Mouse (Mus musculus): ENCODE measurements around the gene Plxdc1. TPM values are rescaled to one million over a fixed set of nuclear protein-coding genes. Genes with fewer than 3 reads are reported as not detected.

Plxdc1 gene
- total and polyA plus RNA-seq, 3 experiments: 0.03 to 0.11 TPM; not detected in 1

DNA sequence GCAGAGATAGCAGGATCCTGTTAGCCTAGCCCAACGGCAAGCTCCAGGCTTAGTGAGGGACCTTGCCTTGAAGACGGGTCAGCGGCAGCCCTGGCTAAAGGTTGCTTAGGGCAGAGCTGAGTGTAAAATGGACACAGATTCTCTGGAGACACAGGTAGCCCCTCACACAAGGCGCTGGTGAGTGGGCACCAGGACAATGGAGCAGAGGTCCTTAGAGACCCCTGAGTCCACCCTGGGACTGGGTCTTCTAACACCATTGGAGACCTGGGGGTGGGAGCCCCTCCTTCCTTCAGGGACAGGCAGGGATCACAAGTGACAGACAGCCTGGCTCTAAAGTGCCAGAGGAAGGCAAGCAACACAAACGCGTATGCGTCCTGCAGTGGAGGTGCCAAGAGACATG lies 15.5 kb downstream of the Plxdc1 start:
- Histone ChIP-seq H3K4me3 (ENCODE audit: low read depth, low read length) (no peak overlapping the region), H3K9me3 (replicated peaks) (no peaks in the 10 kb centered on the region), H3K4me1 (ENCODE audit: insufficient read depth, low read depth, low read length) (peaks cover 5% of the 10 kb centered on the region; the same call in 1 of the 2 replicates), H3K36me3 (replicated peaks) (peaks cover 38% of the 10 kb centered on the region), H3K27me3 (ENCODE audit: insufficient read depth, low read length) (peaks cover 30% of the 10 kb centered on the region; the same call in 1 of the 2 replicates)
- ATAC-seq (ENCODE audit: extremely low read depth, insufficient number of reproducible peaks, low FRiP score, poor library complexity, severe bottlenecking) (no peak), DNase-seq (ENCODE audit: low spot score) (no peak)
- TF ChIP-seq POLR2AphosphoS5 (IDR thresholded peaks at IDR 0.05; ENCODE audit: insufficient replicate concordance, low read depth, low read length): no peak
- no peak for TF ChIP-seq TAL1 (conservative IDR thresholded peaks at IDR 0.05; ENCODE audit: low read depth, low read length)
- no peak for TF ChIP-seq CTCF (IDR thresholded peaks at IDR 0.05; ENCODE audit: low read depth, low read length)
- no peak for TF ChIP-seq GATA2 (IDR thresholded peaks at IDR 0.05; ENCODE audit: borderline replicate concordance, low read depth, low read length)
- TF ChIP-seq GATA1 (IDR thresholded peaks at IDR 0.05; ENCODE audit: borderline replicate concordance, low read length): no peak

GRCm38 (mm10) chr11:97968385-97968784 lies 17.9 kb downstream of the Plxdc1 start:
- H3K4me3 ChIP-seq (ENCODE audit: low read depth, low read length): no peak overlapping the region
- H3K4me1 ChIP-seq (ENCODE audit: insufficient read depth, low read depth, low read length): peaks cover 5% of the 10 kb centered on the region; the same call in 1 of the 2 replicates
- H3K36me3 ChIP-seq (replicated peaks): peaks cover 23% of the 10 kb centered on the region
- H3K27me3 ChIP-seq (ENCODE audit: insufficient read depth, low read length): peaks cover 37% of the 10 kb centered on the region; the same call in 1 of the 2 replicates
- DNase-seq (ENCODE audit: low spot score) (no peak), ATAC-seq (ENCODE audit: extremely low read depth, insufficient number of reproducible peaks, low FRiP score, poor library complexity, severe bottlenecking) (no peak)
- H3K9me3 ChIP-seq (replicated peaks): no peaks in the 10 kb centered on the region
- no peak for TF ChIP-seq TAL1 (conservative IDR thresholded peaks at IDR 0.05; ENCODE audit: low read depth, low read length)

DNA sequence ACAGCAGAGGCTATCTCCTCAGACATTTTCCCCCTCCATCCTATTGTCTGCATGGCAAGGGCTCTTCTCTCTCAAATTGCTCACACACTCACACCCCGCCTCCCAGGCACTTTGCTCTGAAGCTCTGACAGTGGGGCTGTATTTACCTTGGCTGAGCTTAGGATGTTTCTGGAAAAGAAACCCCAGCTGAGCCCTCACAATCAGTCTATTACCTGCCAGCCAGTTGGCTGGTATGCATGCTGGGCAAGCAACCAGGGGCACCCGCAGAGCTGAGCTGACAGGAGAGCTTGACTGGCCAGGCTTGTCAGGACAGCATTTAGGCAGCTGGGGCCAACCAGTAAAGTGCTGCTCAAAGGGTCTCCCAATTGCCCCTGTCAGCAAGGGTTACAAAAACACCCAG lies 19.1 kb downstream of the Plxdc1 start:
- TF ChIP-seq TAL1 (conservative IDR thresholded peaks at IDR 0.05; ENCODE audit: low read depth, low read length) (no peak), GATA1 (IDR thresholded peaks at IDR 0.05; ENCODE audit: borderline replicate concordance, low read length) (no peak), CTCF (IDR thresholded peaks at IDR 0.05; ENCODE audit: low read depth, low read length) (no peak), POLR2AphosphoS5 (IDR thresholded peaks at IDR 0.05; ENCODE audit: insufficient replicate concordance, low read depth, low read length) (no peak), GATA2 (IDR thresholded peaks at IDR 0.05; ENCODE audit: borderline replicate concordance, low read depth, low read length) (no peak)

DNA sequence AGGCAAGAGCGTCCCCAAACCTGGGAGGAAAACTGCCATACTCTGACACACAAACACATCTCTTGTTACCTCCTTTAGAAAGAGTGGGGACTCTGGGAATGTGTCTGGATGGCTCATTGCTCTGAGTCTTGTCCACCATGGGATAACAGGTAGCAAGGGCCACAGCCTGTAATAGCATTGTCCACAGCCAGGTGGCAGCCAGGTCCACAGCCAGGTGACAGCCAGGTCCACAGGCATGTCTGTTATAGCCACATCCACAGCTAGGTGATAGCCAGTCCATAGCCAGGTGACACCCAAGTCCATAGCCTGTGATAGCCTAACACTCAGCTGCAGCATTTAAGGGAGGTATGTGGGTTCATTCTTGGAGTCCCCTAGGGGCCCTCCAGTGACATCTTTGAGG lies 25.3 kb downstream of the Plxdc1 start:
- H3K4me3 ChIP-seq (ENCODE audit: low read depth, low read length): no peak overlapping the region
- H3K36me3 ChIP-seq (replicated peaks): peaks cover 6% of the 10 kb centered on the region
- no peak for TF ChIP-seq POLR2AphosphoS5 (IDR thresholded peaks at IDR 0.05; ENCODE audit: insufficient replicate concordance, low read depth, low read length)
- TF ChIP-seq TAL1 (conservative IDR thresholded peaks at IDR 0.05; ENCODE audit: low read depth, low read length): no peak
- no peak for TF ChIP-seq GATA2 (IDR thresholded peaks at IDR 0.05; ENCODE audit: borderline replicate concordance, low read depth, low read length)
- no peak for TF ChIP-seq CTCF (IDR thresholded peaks at IDR 0.05; ENCODE audit: low read depth, low read length)
- no peak for TF ChIP-seq GATA1 (IDR thresholded peaks at IDR 0.05; ENCODE audit: borderline replicate concordance, low read length)
- DNase-seq (ENCODE audit: low spot score): no peak
- H3K9me3 ChIP-seq (replicated peaks): no peaks in the 10 kb centered on the region
- no peak for ATAC-seq (ENCODE audit: extremely low read depth, insufficient number of reproducible peaks, low FRiP score, poor library complexity, severe bottlenecking)
- peaks cover 14% of the 10 kb centered on the region; the same call in 1 of the 2 replicates for H3K27me3 ChIP-seq (ENCODE audit: insufficient read depth, low read length)
- peaks cover 25% of the 10 kb centered on the region for H3K4me1 ChIP-seq (ENCODE audit: insufficient read depth, low read depth, low read length)

More for the DNA sequence above, 19.1 kb downstream of the Plxdc1 start:
- Histone ChIP-seq H3K4me1 (ENCODE audit: insufficient read depth, low read depth, low read length) (peaks cover 8% of the 10 kb centered on the region), H3K9me3 (replicated peaks) (no peaks in the 10 kb centered on the region), H3K36me3 (replicated peaks) (peaks cover 15% of the 10 kb centered on the region), H3K4me3 (ENCODE audit: low read depth, low read length) (no peak overlapping the region), H3K27me3 (ENCODE audit: insufficient read depth, low read length) (peaks cover 37% of the 10 kb centered on the region; the same call in 1 of the 2 replicates)
- ATAC-seq (ENCODE audit: extremely low read depth, insufficient number of reproducible peaks, low FRiP score, poor library complexity, severe bottlenecking): no peak
- DNase-seq (ENCODE audit: low spot score): no peak

DNA sequence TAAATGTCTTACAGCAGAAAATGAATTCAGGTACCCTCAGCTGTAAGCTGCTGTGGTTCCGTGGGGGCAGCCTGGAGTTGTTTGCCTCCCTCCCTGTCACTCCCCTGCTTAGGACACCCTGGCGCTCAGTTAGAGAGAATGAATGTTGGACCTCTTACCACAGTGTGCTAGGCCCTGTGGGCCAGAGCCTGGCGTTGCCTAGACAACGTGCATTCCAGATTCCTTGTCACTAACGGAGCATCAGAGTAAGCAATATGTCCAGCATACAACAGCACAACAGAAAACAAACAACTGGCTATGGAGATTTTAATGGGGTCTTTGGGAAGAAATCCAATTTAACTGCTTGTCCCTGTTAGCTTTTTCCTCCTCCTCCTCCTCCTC lies 27.0 kb downstream of the Plxdc1 start:
- no peak for TF ChIP-seq CTCF (IDR thresholded peaks at IDR 0.05; ENCODE audit: low read depth, low read length)
- TF ChIP-seq GATA1 (IDR thresholded peaks at IDR 0.05; ENCODE audit: borderline replicate concordance, low read length): no peak
- TF ChIP-seq POLR2AphosphoS5 (IDR thresholded peaks at IDR 0.05; ENCODE audit: insufficient replicate concordance, low read depth, low read length): no peak
- TF ChIP-seq TAL1 (conservative IDR thresholded peaks at IDR 0.05; ENCODE audit: low read depth, low read length): no peak
- TF ChIP-seq GATA2 (IDR thresholded peaks at IDR 0.05; ENCODE audit: borderline replicate concordance, low read depth, low read length): no peak
- H3K4me3 ChIP-seq (ENCODE audit: low read depth, low read length): no peak overlapping the region
- ATAC-seq (ENCODE audit: extremely low read depth, insufficient number of reproducible peaks, low FRiP score, poor library complexity, severe bottlenecking) (no peak), DNase-seq (ENCODE audit: low spot score) (no peak)
- H3K36me3 ChIP-seq (replicated peaks): peaks cover 7% of the 10 kb centered on the region
- no peaks in the 10 kb centered on the region for H3K9me3 ChIP-seq (replicated peaks)
- peaks cover 7% of the 10 kb centered on the region; the same call in 1 of the 2 replicates for H3K27me3 ChIP-seq (ENCODE audit: insufficient read depth, low read length)
- H3K4me1 ChIP-seq (ENCODE audit: insufficient read depth, low read depth, low read length): peaks cover 41% of the 10 kb centered on the region

- H3K36me3 ChIP-seq (replicated peaks): peaks cover 9% of the 10 kb centered on the region
- H3K9me3 ChIP-seq (replicated peaks): no peaks in the 10 kb centered on the region
- TF ChIP-seq TAL1 (conservative IDR thresholded peaks at IDR 0.05; ENCODE audit: low read depth, low read length) (no peak), GATA1 (IDR thresholded peaks at IDR 0.05; ENCODE audit: borderline replicate concordance, low read length) (no peak), GATA2 (IDR thresholded peaks at IDR 0.05; ENCODE audit: borderline replicate concordance, low read depth, low read length) (no peak), CTCF (IDR thresholded peaks at IDR 0.05; ENCODE audit: low read depth, low read length) (no peak), POLR2AphosphoS5 (IDR thresholded peaks at IDR 0.05; ENCODE audit: insufficient replicate concordance, low read depth, low read length) (no peak)
- DNase-seq (ENCODE audit: low spot score) (no peak), ATAC-seq (ENCODE audit: extremely low read depth, insufficient number of reproducible peaks, low FRiP score, poor library complexity, severe bottlenecking) (0 out of 2 replicates have a peak, but pooled peaks have one; percentile 15)
- no peak overlapping the region for H3K4me3 ChIP-seq (ENCODE audit: low read depth, low read length)
- peaks cover 46% of the 10 kb centered on the region for H3K4me1 ChIP-seq (ENCODE audit: insufficient read depth, low read depth, low read length)
- H3K27me3 ChIP-seq (ENCODE audit: insufficient read depth, low read length): peaks cover 3% of the 10 kb centered on the region; the same call in 1 of the 2 replicates
These were observed 27.5 kb downstream of the Plxdc1 start for GRCm38 (mm10) chr11:97958641-97959299.

All from G1E (cell line).